Mouse (Mus musculus): ENCODE measurements around the gene Gm5134. TPM values are rescaled to one million over a fixed set of nuclear protein-coding genes. Genes with fewer than 3 reads are reported as not detected.

The Gm5134 gene
- polyA plus RNA-seq, 1 experiment = 0.07 TPM

DNA sequence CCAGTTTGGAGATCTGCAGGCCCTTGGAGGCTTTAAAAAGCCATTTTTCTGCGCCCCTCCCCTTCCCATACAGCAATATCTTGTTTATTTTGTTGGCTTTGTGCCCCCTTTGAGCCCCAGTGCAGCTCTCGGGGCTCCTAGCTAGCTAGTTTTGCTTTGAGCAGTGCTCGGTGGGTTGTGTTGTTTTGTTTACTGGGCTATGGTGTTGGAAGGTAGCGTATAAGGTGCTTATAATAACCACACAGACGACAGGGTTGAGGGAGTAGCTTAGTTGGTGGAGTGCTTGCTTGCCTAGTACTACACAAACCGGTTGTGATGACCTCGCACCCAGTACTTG is 78.8 kb downstream of the Gm5134 start:
- DNase-seq (ENCODE audit: low read depth) = peak; percentile 9

DNA sequence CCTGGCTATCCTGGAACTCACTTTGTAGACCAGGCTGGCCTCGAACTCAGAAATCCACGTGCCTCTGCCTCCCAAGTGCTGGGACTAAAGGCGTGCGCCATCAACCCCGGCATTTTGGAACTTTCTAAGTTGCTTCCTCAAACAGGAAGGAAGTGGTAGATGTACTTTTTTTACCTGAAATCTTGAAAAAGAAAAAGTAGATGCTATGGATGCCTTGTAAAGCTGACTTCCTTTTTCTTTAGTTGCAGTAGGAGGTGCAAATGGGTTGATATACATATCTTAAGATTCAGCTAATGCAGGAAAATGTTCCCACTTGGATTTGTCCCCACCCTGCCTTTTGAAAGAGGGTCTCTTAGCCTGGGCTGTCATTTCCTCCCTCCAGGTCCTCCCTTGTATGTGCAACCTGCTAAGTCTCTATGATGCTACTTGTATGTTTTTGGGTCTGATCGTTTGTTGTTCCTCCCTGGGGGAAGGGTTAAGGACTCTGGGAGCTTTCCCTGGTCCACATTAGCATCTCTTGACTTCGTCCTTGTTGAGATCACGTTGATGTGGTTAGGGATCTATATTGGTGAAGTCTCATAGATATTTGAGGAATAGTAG is 79.8 kb downstream of the Gm5134 start:
- no peak for DNase-seq (ENCODE audit: low read depth)

DNA sequence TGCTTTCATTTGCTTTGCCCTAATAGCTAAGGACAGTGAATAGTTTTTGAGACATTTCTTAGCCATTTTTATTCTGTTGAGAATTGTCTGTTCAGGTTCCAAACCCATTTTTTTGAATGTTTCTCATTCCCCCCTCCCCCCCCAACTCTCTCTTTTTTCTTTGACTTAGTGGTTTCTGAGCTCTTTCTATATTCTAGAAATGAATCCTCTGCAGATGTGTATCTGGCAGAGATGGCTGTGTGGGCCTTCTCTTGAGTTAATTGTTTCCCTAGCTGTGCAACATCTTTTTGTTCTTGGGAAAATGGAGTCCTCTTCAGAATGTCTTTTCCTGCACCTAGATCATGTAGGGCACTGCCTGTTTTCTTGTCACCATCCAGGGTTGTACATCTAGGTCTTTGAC is 81.0 kb downstream of the Gm5134 start:
- DNase-seq (ENCODE audit: low read depth) = no peak

DNA sequence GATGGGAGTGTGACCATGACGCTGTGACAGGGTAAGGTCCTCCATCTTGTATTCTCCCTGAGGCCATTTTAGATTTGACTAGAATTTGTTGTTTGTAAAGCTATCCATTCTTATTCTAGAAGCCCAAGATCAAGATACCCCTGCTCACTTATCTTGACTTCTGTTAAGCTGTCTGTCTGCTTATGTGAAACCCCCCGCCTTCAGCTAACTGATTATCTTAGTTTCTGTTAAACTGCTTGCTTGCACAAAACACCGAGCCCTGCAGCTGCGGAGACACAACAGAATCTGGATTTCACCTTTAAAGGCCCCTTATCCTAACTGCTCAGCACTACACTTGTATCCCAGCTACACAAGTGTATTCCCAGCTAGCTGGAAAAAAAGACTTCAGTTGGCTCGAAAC is 82.6 kb downstream of the Gm5134 start:
- no peak for DNase-seq (ENCODE audit: low read depth)

DNA sequence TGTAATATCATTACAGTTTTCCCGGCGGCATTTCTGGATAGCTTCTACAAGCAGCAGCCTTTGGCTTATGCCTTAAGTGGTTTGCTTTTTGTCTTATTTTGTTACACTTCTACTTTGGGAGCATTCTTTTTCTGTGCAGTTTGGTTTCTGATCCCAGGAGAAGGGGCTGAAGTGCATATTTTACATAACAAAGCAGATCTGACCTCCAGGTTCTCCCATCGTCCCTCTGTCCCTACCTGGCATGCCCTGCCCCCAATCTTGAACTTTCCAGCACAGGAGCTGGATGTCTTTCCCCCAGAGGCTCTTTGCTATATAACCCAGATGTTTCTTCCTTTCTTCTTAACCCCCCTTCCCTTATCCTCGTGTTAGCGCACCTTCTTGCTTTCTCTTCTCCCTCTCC is 91.0 kb downstream of the Gm5134 start:
- no peak for DNase-seq (ENCODE audit: low read depth)

GRCm38 (mm10) chr10:76046754-76047153 is 92.4 kb downstream of the Gm5134 start:
- DNase-seq (ENCODE audit: low read depth) = no peak

DNA sequence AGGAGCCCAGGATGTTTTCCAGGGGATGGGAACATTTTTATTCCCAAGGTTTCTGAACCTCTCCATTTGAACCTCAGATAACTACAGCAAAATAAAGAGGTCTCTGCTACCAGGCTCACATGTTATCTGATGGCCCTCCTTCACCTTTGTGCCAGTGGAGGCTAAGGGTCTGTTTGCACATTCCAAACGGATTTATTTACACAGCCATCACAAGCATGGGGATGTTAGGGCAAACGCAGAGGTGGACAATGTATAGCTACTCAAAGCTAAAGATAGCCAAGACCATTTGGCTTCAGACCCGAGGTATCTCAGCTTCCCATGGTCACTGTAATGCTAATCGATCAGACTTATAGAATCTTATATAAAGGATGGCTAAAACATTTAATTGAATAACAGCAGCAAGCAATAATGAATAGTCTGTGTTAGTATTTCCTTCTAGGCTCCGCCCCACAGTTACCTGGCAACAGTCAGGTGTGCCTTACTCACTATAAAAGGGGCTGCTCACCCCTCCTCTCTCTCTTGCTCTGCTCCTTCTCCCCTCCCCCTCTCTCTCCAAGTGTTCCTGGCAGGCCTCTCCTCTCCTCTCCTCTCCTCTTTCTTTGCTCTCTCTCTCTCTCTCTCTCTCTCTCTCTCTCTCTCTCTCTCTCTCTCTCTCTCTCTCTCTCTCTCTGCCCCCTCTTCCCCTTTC is 93.0 kb downstream of the Gm5134 start:
- DNase-seq (ENCODE audit: low read depth) = no peak

- DNase-seq (ENCODE audit: low read depth) = no peak
Observed at GRCm38 (mm10) chr10:76048967-76049366, 94.7 kb downstream of the Gm5134 start.

- DNase-seq (ENCODE audit: low read depth) = no peak
Observed at GRCm38 (mm10) chr10:76051860-76052259, 97.5 kb downstream of the Gm5134 start.

Other genes with a start within 250 kb of the Gm5134 start
- gene Cabin1, start 190.2 kb upstream of the Gm5134 start, polyA plus RNA-seq (2012; rRNA removed) = 31.3 and 33.0 TPM in 2 replicates
- 97.9 and 149 TPM in 2 replicates for gene Ddt, start 181.1 kb upstream of the Gm5134 start, polyA plus RNA-seq (2012; rRNA removed)
- gene Gm20441, start 173.6 kb upstream of the Gm5134 start, polyA plus RNA-seq (2012; rRNA removed) = 1.2 TPM in 1 of 2 replicates, not detected in the other
- gene Gstt3, start 173.1 kb upstream of the Gm5134 start, polyA plus RNA-seq (2012; rRNA removed) = 99.8 and 148 TPM in 2 replicates
- 143 and 149 TPM in 2 replicates for gene Gstt1, start 155.9 kb upstream of the Gm5134 start, polyA plus RNA-seq (2012; rRNA removed)
- gene Gstt4, start 132.0 kb upstream of the Gm5134 start, polyA plus RNA-seq (2012; rRNA removed) = 1.0 and 2.6 TPM in 2 replicates
- gene Gstt2, start 117.1 kb upstream of the Gm5134 start, polyA plus RNA-seq (2012; rRNA removed) = 140 and 162 TPM in 2 replicates
- 670 and 829 TPM in 2 replicates for gene Mif, start 94.3 kb upstream of the Gm5134 start, polyA plus RNA-seq (2012; rRNA removed)
- gene Derl3, start 61.1 kb upstream of the Gm5134 start, polyA plus RNA-seq (2012; rRNA removed) = 186 and 253 TPM in 2 replicates
- 37.1 and 46.1 TPM in 2 replicates for gene Smarcb1, start 32.9 kb upstream of the Gm5134 start, polyA plus RNA-seq (2012; rRNA removed)
- 138 and 191 TPM in 2 replicates for gene Chchd10, start 21.4 kb upstream of the Gm5134 start, polyA plus RNA-seq (2012; rRNA removed)
- 15.5 and 16.6 TPM in 2 replicates for gene Mmp11, start 18.0 kb upstream of the Gm5134 start, polyA plus RNA-seq (2012; rRNA removed)
- 1.0 and 1.4 TPM in 2 replicates for gene Gm867, start 13.8 kb upstream of the Gm5134 start, polyA plus RNA-seq (2012; rRNA removed)
- 0.24 and 0.55 TPM in 2 replicates for gene Vpreb3, start 11.5 kb upstream of the Gm5134 start, polyA plus RNA-seq (2012; rRNA removed)
- gene Zfp280b, start 78.1 kb downstream of the Gm5134 start, polyA plus RNA-seq (2012; rRNA removed) = 4.4 and 4.8 TPM in 2 replicates
- gene Slc5a4b, start 156.4 kb downstream of the Gm5134 start, polyA plus RNA-seq (2012; rRNA removed) = not detected in 2 replicates
- not detected in 2 replicates for gene Slc5a4a, start 192.9 kb downstream of the Gm5134 start, polyA plus RNA-seq (2012; rRNA removed)

All from gonadal fat pad, adult 2 months (tissue).